Mouse (Mus musculus) embryonic facial prominence, embryonic 12.5 days (tissue): Measurements from ENCODE around the gene Eef1akmt3. TPM values are rescaled to one million over a fixed set of nuclear protein-coding genes. Genes with fewer than 3 reads are reported as not detected.

Experiments
- ATAC-seq: fragments of 200-750 bp; cut with Nextera tagmentation; 2 replicates; pipeline ENCODE4 v1.8.0; 2017; ENCODE audit not compliant: insufficient number of reproducible peaks, insufficient read depth, low FRiP score, low TSS enrichment
- H3K27ac ChIP-seq: fragments of 300-500 bp; sonication (generic); 2 replicates; pipeline ENCODE4 v1.5.1; 2016; ENCODE audit warnings: mild to moderate bottlenecking
- H3K27me3 ChIP-seq: fragments of 300-500 bp; sonication (generic); 2 replicates; pipeline ENCODE4 v1.6.1; 2016; ENCODE audit warnings: mild to moderate bottlenecking, moderate library complexity
- H3K36me3 ChIP-seq: fragments of 300-500 bp; sonication (generic); 2 replicates; pipeline ENCODE4 v1.6.1; 2016; ENCODE audit warnings: mild to moderate bottlenecking
- H3K4me1 ChIP-seq: fragments of 300-500 bp; sonication (generic); 2 replicates; pipeline ENCODE4 v1.6.1; 2016
- H3K4me2 ChIP-seq: fragments of 300-500 bp; sonication (generic); replicated peaks from 2 replicates; pipeline ENCODE4 v1.6.1; 2016; ENCODE audit warnings: mild to moderate bottlenecking, moderate library complexity
- H3K4me3 ChIP-seq: fragments of 300-500 bp; sonication (generic); 2 replicates; pipeline ENCODE4 v1.5.1; 2016; ENCODE audit warnings: mild to moderate bottlenecking
- H3K9ac ChIP-seq: fragments of 300-500 bp; sonication (generic); 2 replicates; pipeline ENCODE4 v1.6.1; 2016; ENCODE audit warnings: mild to moderate bottlenecking, moderate library complexity
- H3K9me3 ChIP-seq: fragments of 300-500 bp; sonication (generic); 2 replicates; pipeline ENCODE4 v1.6.1; 2016; ENCODE audit warnings: mild to moderate bottlenecking, moderate library complexity
- WGBS: fragments of 180-500 bp; shearing (Covaris S2); methylation state at CpG from one replicate; pipeline ENCODE4 v1.1.7; 2016; 5-methylcytosine and 5-hydroxymethylcytosine counted together
- polyA plus RNA-seq: library from polyadenylated mRNA; unstranded; fragments of >200 nt; fragmentation: Nextera tagmentation; extraction: Ambion mirVana; gene quantifications from 2 replicates; pipeline ENCODE4 v1.2.1, GENCODE M21; 2016

Gene Eef1akmt3
- 0.45 and 0.61 TPM in 2 replicates for polyA plus RNA-seq

DNA sequence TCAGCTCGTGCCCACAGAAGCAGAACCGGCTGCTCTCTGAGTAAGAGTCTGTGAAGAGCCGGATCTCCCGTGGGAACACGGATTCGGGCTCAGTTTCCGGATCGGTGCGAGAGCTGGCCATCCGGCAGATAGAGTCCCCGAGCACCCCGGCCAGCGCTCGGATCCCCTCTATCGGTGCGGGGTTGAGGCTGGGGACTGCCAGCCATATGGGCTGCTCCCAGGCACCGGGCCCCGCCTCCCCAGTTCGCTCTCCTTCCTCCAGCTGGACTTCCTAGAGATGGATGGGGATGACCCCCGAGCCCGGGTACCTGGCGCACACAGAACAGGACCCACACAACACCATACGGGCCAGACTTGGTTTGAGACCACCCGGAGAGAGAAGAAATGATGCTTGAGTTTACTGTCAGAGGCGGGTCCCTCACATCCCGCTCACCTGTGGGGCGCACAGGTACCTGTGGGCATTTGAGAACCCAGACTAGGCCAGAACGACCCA, at the start of gene Eef1akmt3, which contains the start of gene Mettl1:
Eef1akmt3 (minus strand) TSS at position 240 of the 493 bp plus-strand sequence.
Mettl1 (plus strand) TSS at position 141 of the 493 bp plus-strand sequence.
- H3K4me3 ChIP-seq = peak within 1 kb of the TSS; percentile 83
- peak within 1 kb of the TSS; percentile 80; the same call in 1 of the 2 replicates for H3K27ac ChIP-seq
- no peaks in the 10 kb centered on the region for H3K9me3 ChIP-seq
- under 1% methylated on average over 28 of the region's 28 CpGs for WGBS
- peaks cover 9% of the 10 kb centered on the region; the same call in 1 of the 2 replicates for H3K4me1 ChIP-seq
- H3K36me3 ChIP-seq = peaks cover 10% of the 10 kb centered on the region
- peak; percentile 61 for ATAC-seq
- peaks cover 10% of the 10 kb centered on the region; the same call in 1 of the 2 replicates for H3K27me3 ChIP-seq
- peak within 1 kb of the TSS; percentile 68 for H3K9ac ChIP-seq
- H3K4me2 ChIP-seq = peak within 1 kb of the TSS; percentile 97

- Histone ChIP-seq H3K27ac (no peak overlapping the region), H3K36me3 (peaks cover 4% of the 10 kb centered on the region; the same call in 1 of the 2 replicates), H3K4me3 (peak overlapping the region; percentile 26), H3K9me3 (no peaks in the 10 kb centered on the region), H3K4me2 (peak overlapping the region; percentile 30), H3K4me1 (peaks cover 19% of the 10 kb centered on the region), H3K27me3 (peaks cover 77% of the 10 kb centered on the region), H3K9ac (no peak overlapping the region)
- 8% methylated on average over 57 of the region's 57 CpGs for WGBS
- no peak for ATAC-seq
These were observed 49.5 kb upstream of the Eef1akmt3 start for GRCm38 (mm10) chr10:127090560-127091411.

DNA sequence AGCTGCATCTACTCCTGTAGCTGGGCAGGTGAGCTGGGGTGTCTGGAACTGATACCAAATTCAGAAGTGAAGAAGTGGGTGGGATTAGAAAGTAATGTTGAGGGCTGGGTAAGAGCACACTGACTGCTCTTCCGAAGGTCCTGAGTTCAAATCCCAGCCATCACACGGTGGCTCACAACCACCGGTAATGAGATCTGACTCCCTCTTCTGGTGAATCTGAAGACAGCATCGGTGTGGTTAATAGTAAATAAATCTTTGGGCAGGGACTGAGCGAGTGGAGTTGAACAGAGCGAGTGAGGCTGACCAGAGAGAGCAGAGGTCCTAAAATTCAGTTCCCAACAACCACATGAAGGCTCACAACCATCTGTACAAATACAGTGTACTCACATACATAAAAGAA, 44.3 kb upstream of the Eef1akmt3 start:
- H3K4me3 ChIP-seq = no peak overlapping the region
- H3K9ac ChIP-seq = no peak overlapping the region
- no peak overlapping the region for H3K4me2 ChIP-seq
- no peaks in the 10 kb centered on the region for H3K9me3 ChIP-seq
- peaks cover 15% of the 10 kb centered on the region for H3K4me1 ChIP-seq
- H3K27me3 ChIP-seq = peaks cover 91% of the 10 kb centered on the region
- no peaks in the 10 kb centered on the region for H3K36me3 ChIP-seq
- no peak for ATAC-seq
- no peak overlapping the region for H3K27ac ChIP-seq
- WGBS = 74% methylated on average over 6 of the region's 6 CpGs

DNA sequence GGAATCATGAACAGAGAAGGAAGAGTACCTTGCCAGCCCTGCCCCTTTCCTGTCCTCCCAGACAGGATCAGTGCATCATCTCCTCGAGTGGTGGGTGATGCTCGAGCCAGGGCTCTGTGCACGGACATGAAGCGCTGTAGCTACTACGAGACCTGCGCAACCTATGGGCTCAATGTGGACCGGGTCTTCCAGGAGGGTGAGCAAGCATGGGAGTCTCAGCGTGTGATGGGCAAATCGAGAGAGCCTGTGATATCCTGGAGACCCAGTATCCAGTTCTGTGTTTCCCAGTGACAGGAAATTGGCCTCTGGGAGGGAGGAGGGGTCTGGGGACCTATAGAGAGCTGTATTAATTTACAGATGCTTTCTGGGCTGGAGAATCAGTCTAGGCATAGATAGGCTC, 43.7 kb upstream of the Eef1akmt3 start:
- no peak for ATAC-seq
- 78% methylated on average over 9 of the region's 9 CpGs for WGBS
- Histone ChIP-seq H3K9me3 (no peaks in the 10 kb centered on the region), H3K4me1 (peaks cover 14% of the 10 kb centered on the region), H3K27ac (no peak overlapping the region), H3K27me3 (peaks cover 91% of the 10 kb centered on the region), H3K4me3 (no peak overlapping the region), H3K4me2 (no peak overlapping the region), H3K36me3 (no peaks in the 10 kb centered on the region), H3K9ac (no peak overlapping the region)

DNA sequence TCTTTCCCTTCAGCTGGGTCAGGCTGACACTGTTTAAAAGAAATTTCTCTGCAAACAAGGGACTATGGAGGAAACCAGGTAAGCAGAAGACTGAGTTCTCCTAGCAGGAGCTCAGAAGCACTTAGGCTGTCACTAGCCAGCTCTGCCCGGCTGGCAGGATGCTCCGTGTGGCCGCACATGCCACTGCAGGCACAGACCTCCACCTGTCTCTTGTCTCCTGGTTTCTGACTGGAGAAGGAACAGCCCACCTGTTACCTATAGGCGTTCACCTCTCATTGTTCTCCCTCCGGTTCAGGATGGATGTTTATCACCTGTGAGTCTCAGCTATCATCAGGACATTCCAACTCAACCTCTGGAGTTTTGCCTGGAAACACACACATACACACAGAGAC, 42.6 kb upstream of the Eef1akmt3 start:
- Histone ChIP-seq H3K4me2 (no peak overlapping the region), H3K27ac (no peak overlapping the region), H3K27me3 (peaks cover 90% of the 10 kb centered on the region), H3K4me1 (peaks cover 24% of the 10 kb centered on the region), H3K9me3 (no peaks in the 10 kb centered on the region), H3K36me3 (no peaks in the 10 kb centered on the region), H3K9ac (no peak overlapping the region), H3K4me3 (no peak overlapping the region)
- 58% methylated on average over 5 of the region's 5 CpGs for WGBS
- no peak for ATAC-seq

DNA sequence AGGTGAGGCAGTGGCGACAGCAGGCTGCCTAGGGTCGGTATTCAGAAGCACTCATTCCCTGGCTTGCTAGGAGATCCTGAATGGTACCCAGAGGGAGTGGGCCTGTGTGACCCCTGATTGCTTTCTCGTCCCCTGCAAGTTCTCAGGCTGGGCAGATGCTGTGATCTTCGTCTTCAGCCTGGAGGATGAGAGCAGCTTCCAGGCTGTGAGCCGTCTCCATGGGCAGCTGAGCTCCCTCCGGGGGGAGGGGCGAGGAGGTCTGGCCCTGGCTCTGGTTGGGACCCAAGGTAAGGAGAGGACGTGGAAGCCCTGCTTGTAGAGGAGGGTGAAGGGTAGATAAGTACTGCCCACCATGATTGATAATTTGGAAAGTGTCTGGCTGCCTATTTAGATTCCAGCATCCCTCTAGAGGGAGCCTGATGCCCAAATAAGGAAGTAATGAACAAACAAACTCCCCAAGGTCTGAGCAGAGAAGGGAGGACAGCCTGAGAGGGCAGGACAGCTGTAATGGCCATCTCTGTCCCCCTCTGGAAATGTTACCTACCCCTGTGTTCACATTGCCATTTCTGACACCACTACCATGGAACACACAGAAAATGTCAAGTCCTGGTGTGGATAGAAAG, 42.1 kb upstream of the Eef1akmt3 start:
- no peak for ATAC-seq
- H3K9ac ChIP-seq = no peak overlapping the region
- no peaks in the 10 kb centered on the region for H3K36me3 ChIP-seq
- H3K4me3 ChIP-seq = no peak overlapping the region
- no peaks in the 10 kb centered on the region for H3K9me3 ChIP-seq
- H3K4me2 ChIP-seq = no peak overlapping the region
- no peak overlapping the region for H3K27ac ChIP-seq
- peaks cover 24% of the 10 kb centered on the region for H3K4me1 ChIP-seq
- WGBS = 22% methylated on average over 8 of the region's 8 CpGs
- peaks cover 90% of the 10 kb centered on the region for H3K27me3 ChIP-seq

DNA sequence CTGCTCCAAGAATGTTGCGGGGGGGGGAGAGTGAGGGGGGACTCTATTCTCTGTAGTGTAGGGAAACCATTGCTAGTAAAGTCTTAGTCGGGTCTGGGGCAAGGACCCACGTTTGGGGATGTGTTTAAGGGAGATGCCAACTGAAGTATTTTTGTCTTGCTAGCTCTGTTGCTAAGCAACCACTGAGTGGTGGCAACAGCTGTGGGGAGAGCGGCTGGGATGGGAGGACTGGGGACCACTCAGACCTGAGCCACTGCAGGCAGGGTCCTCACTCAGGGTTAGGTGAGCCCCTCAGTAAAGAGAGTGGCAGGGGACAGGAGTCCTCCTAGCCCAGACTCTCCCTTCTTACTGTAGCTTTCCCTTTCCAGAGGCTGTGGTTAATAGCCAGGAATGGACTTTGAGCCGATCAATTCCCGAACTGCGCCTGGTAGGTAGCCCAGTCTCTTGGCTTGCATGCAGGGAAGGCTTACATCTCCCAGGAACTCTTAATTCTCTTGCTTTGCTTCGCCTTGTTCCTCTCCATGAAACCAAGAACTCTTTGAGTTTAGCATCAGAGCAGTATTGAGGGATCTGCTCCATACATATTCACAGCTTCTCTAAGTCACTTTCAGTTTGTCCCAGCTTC, 40.8 kb upstream of the Eef1akmt3 start:
- peak overlapping the region; percentile 99; the same call in 1 of the 2 replicates for H3K4me2 ChIP-seq
- 25% methylated on average over 8 of the region's 8 CpGs for WGBS
- peaks cover 30% of the 10 kb centered on the region for H3K4me1 ChIP-seq
- ATAC-seq = peak; percentile 17; the same call in 1 of the 2 replicates
- peak overlapping the region; percentile 22; the same call in 1 of the 2 replicates for H3K4me3 ChIP-seq
- H3K27ac ChIP-seq = no peak overlapping the region
- no peaks in the 10 kb centered on the region for H3K9me3 ChIP-seq
- H3K9ac ChIP-seq = no peak overlapping the region
- peaks cover 89% of the 10 kb centered on the region for H3K27me3 ChIP-seq
- no peaks in the 10 kb centered on the region for H3K36me3 ChIP-seq

GRCm38 (mm10) chr10:127080901-127081780, 39.8 kb upstream of the Eef1akmt3 start:
- 3% methylated on average over 48 of the region's 48 CpGs for WGBS
- Histone ChIP-seq H3K4me3 (peak overlapping the region; percentile 62), H3K4me2 (peak overlapping the region; percentile 99), H3K27ac (no peak overlapping the region), H3K4me1 (peaks cover 30% of the 10 kb centered on the region), H3K36me3 (no peaks in the 10 kb centered on the region), H3K9me3 (no peaks in the 10 kb centered on the region), H3K9ac (peak overlapping the region; percentile 40; the same call in 1 of the 2 replicates), H3K27me3 (peaks cover 90% of the 10 kb centered on the region)
- ATAC-seq = no peak

DNA sequence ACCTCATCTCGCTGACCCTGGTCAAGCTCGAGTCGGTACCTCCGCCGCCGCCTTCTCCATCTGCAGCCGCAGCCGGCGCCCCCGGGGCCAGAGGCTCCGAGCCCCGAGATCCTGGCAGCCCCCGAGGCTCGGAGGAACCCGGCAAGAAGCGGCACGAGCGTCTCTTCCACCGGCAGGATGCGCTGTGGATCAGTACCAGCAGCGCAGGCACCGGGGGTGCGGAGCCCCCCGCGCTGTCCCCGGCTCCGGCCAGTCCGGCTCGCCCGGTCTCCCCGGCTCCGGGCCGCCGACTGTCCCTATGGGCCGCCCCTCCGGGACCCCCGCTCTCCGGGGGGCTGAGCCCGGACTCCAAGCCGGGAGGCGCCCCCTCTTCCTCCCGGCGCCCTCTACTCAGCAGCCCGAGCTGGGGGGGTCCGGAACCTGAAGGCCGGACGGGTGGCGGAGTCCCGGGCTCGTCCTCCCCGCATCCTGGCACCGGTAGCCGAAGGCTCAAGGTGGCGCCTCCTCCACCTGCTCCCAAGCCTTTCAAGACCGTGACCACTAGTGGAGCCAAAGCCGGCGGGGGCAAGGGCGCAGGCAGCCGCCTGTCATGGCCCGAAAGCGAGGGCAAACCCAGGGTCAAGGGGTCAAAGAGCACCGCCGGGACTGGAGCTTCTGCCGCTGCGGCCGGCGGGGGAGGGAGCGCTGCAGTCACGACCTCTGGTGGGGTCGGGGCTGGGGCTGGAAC, 38.5 kb upstream of the Eef1akmt3 start:
- no peak for ATAC-seq
- Histone ChIP-seq H3K9ac (peak overlapping the region; percentile 75), H3K27ac (no peak overlapping the region), H3K27me3 (peaks cover 97% of the 10 kb centered on the region), H3K9me3 (no peaks in the 10 kb centered on the region), H3K4me1 (peaks cover 30% of the 10 kb centered on the region), H3K4me3 (peak overlapping the region; percentile 62), H3K4me2 (peak overlapping the region; percentile 99), H3K36me3 (no peaks in the 10 kb centered on the region)
- WGBS = 1% methylated on average over 68 of the region's 70 CpGs
